Mouse (Mus musculus): ENCODE measurements around the gene Klk1b11. TPM values are rescaled to one million over a fixed set of nuclear protein-coding genes. Genes with fewer than 3 reads are reported as not detected.
"Not testable (repeated sequence)": the region's sequence is repeated elsewhere in the genome, so short reads cannot be mapped to it uniquely, and the experiment has no call there.

Klk1b11 gene
- not detected in 2 replicates for polyA plus RNA-seq (2012; rRNA removed)

GRCm38 (mm10) chr7:43995577-43995976 is at the start of gene Klk1b11:
TSS of gene Klk1b11 (plus strand) at chr7:43995877.
- DNase-seq; H3K4me3 ChIP-seq (replicated peaks; ENCODE audit: extremely low read depth, low read depth, low read length); H3K4me1 ChIP-seq (ENCODE audit: control insufficient read depth, insufficient read depth, low read length): not testable (repeated sequence)
- 72% methylated on average over 4 of the region's 4 CpGs for WGBS

DNA sequence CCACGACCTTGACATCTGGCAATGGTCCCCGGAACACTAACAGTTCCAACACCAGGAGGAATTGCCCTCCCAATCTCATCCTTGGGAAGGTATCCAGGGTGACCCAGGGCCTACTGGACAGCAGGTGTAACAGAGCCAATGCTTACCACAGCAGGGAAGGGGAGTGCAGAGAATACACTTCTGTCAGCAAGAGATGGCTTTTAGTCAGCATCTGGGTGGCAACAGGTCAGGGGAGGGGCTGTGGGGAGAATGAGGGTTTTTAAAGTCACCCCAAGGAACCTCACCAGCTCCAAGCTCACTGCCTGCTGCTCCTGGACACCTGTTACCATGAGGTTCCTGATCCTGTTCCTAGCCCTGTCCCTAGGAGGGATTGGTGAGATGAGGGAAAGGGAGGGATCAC is 45.3 kb upstream of the Klk1b11 start, which contains the start of gene Klk1b8:
TSS of gene Klk1b8 (plus strand) at position 301 of the 400 bp plus-strand sequence.
- WGBS = 70% methylated on average over 2 of the region's 2 CpGs
- H3K4me1 ChIP-seq (ENCODE audit: control insufficient read depth, insufficient read depth, low read length) = no peaks in the 10 kb centered on the region
- TF ChIP-seq POLR2A (IDR thresholded peaks at IDR 0.05; ENCODE audit: borderline replicate concordance, extremely low read depth, low read depth, low read length) = no peak
- no peak for TF ChIP-seq CTCF (IDR thresholded peaks at IDR 0.05; ENCODE audit: insufficient read depth, low read length)
- DNase-seq = no peak
- no peak within 1 kb of the TSS for H3K4me3 ChIP-seq (replicated peaks; ENCODE audit: extremely low read depth, low read depth, low read length)

- WGBS = 54% methylated on average over 4 of the region's 4 CpGs
- TF ChIP-seq CTCF (IDR thresholded peaks at IDR 0.05; ENCODE audit: insufficient read depth, low read length) = no peak
- no peak for TF ChIP-seq POLR2A (IDR thresholded peaks at IDR 0.05; ENCODE audit: borderline replicate concordance, extremely low read depth, low read depth, low read length)
- Histone ChIP-seq H3K4me1 (ENCODE audit: control insufficient read depth, insufficient read depth, low read length) (no peaks in the 10 kb centered on the region), H3K4me3 (replicated peaks; ENCODE audit: extremely low read depth, low read depth, low read length) (no peak overlapping the region)
- DNase-seq = no peak
Observed at GRCm38 (mm10) chr7:43952703-43953102, 43.0 kb upstream of the Klk1b11 start.

GRCm38 (mm10) chr7:43966451-43966850 is 29.2 kb upstream of the Klk1b11 start, which contains the start of gene Klk1b1:
TSS of gene Klk1b1 (plus strand) at chr7:43966751.
- no peaks in the 10 kb centered on the region for H3K4me1 ChIP-seq (ENCODE audit: control insufficient read depth, insufficient read depth, low read length)
- no peak for DNase-seq
- H3K4me3 ChIP-seq (replicated peaks; ENCODE audit: extremely low read depth, low read depth, low read length) = no peak within 1 kb of the TSS
- 46% methylated on average over 3 of the region's 3 CpGs for WGBS
- no peak for TF ChIP-seq POLR2A (IDR thresholded peaks at IDR 0.05; ENCODE audit: borderline replicate concordance, extremely low read depth, low read depth, low read length)
- no peak for TF ChIP-seq CTCF (IDR thresholded peaks at IDR 0.05; ENCODE audit: insufficient read depth, low read length)

DNA sequence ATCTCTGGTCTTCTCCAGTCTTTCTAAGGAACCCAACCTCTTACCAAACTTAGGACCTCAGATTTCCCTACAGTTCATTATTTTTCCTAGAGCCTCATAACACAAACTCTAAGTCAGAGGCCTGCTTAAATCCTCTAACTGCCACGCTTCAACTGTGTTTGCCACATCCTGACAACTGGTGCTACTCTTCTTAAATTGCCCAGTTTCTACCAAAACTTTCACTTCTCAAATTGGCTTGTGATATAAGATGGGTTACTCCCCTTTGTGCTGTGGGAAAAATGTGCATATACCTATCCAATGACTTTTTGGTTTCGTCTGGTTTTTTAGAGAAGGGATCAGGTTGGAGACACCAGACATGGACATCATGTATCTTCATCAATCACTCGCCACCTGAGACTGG is 28.6 kb upstream of the Klk1b11 start:
- WGBS = 71% methylated on average over 3 of the region's 3 CpGs
- no peak overlapping the region for H3K4me3 ChIP-seq (replicated peaks; ENCODE audit: extremely low read depth, low read depth, low read length)
- no peaks in the 10 kb centered on the region for H3K4me1 ChIP-seq (ENCODE audit: control insufficient read depth, insufficient read depth, low read length)
- no peak for TF ChIP-seq POLR2A (IDR thresholded peaks at IDR 0.05; ENCODE audit: borderline replicate concordance, extremely low read depth, low read depth, low read length)
- TF ChIP-seq CTCF (IDR thresholded peaks at IDR 0.05; ENCODE audit: insufficient read depth, low read length) = no peak
- no peak for DNase-seq

- H3K4me3 ChIP-seq (replicated peaks; ENCODE audit: extremely low read depth, low read depth, low read length) = no peak overlapping the region
- no peaks in the 10 kb centered on the region for H3K4me1 ChIP-seq (ENCODE audit: control insufficient read depth, insufficient read depth, low read length)
- 67% methylated on average over 2 of the region's 2 CpGs for WGBS
- no peak for DNase-seq
- TF ChIP-seq POLR2A (IDR thresholded peaks at IDR 0.05; ENCODE audit: borderline replicate concordance, extremely low read depth, low read depth, low read length) = no peak
- TF ChIP-seq CTCF (IDR thresholded peaks at IDR 0.05; ENCODE audit: insufficient read depth, low read length) = no peak
Observed at GRCm38 (mm10) chr7:43967612-43968011, 28.1 kb upstream of the Klk1b11 start.

DNA sequence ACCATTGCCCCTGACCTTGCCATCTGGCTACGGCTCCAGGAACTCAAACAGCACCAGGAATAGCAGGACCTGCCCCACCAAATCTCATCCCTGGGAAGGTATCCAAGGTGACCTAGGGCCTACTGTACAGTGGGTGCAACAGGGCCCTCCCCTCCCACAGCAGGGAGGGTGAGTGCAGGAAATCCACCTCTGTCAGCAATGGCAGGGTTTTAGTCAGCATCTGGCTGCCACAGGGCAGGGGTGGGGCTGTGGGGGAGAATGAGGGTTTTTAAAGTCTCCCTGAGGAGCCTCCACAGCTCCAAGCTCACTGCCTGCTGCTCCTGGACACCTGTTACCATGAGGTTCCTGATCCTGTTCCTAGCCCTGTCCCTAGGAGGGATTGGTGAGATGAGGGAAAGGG is 19.9 kb upstream of the Klk1b11 start, which contains the start of gene Klk1b9:
TSS of gene Klk1b9 (plus strand) at position 301 of the 400 bp plus-strand sequence.
- 58% methylated on average over 1 of the region's 1 CpGs for WGBS
- not testable (repeated sequence) for H3K4me1 ChIP-seq (ENCODE audit: control insufficient read depth, insufficient read depth, low read length); DNase-seq; H3K4me3 ChIP-seq (replicated peaks; ENCODE audit: extremely low read depth, low read depth, low read length)

DNA sequence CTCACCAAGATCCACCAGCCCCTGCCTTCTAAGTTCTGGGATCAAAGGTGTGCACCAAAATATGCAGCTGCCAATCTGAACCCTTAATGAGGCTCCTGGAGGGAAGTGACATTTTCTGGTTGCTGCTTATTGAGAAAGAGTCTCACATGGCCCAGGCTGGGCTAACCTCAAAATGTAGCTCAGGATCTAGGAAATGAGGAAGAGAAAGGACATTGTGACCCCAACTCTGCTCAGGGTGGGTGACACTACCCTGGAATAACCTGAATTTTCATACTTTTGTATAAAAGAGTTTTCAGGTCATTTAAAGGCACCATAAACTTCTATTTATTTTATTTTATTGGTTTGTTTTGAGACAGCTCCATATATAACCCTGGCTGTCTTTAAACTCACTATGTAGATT is 10.0 kb upstream of the Klk1b11 start:
- Histone ChIP-seq H3K4me1 (ENCODE audit: control insufficient read depth, insufficient read depth, low read length) (no peaks in the 10 kb centered on the region), H3K4me3 (replicated peaks; ENCODE audit: extremely low read depth, low read depth, low read length) (no peak overlapping the region)
- no peak for DNase-seq
- TF ChIP-seq CTCF (IDR thresholded peaks at IDR 0.05; ENCODE audit: insufficient read depth, low read length) (no peak), POLR2A (IDR thresholded peaks at IDR 0.05; ENCODE audit: borderline replicate concordance, extremely low read depth, low read depth, low read length) (no peak)

- not testable (repeated sequence) for H3K4me3 ChIP-seq (replicated peaks; ENCODE audit: extremely low read depth, low read depth, low read length); H3K4me1 ChIP-seq (ENCODE audit: control insufficient read depth, insufficient read depth, low read length); DNase-seq
- WGBS = 49% methylated on average over 1 of the region's 1 CpGs
Observed at GRCm38 (mm10) chr7:43994821-43995220, 856 bp upstream of the Klk1b11 start.

DNA sequence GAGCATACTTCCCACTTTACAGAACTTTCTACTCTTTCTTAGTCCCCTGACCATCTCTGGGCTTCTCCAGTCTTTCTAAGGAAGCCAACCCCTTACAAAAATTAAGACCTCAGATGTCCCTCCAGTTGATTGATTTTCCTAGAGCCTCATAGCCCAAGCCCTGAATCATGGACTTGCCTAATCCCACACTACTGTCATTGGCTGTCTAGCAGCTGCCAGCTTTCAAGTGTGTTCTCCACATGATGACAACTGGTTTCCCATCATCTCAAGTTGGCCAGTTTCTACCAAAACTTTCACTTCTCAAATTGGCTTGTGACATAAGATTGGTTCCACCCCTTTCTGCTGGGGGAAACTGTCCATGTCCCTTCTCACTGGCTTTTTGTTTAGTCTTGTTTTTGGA is 9.2 kb downstream of the Klk1b11 start:
- Histone ChIP-seq H3K4me3 (replicated peaks; ENCODE audit: extremely low read depth, low read depth, low read length) (no peak overlapping the region), H3K4me1 (ENCODE audit: control insufficient read depth, insufficient read depth, low read length) (no peaks in the 10 kb centered on the region)
- DNase-seq = no peak
- TF ChIP-seq CTCF (IDR thresholded peaks at IDR 0.05; ENCODE audit: insufficient read depth, low read length) (no peak), POLR2A (IDR thresholded peaks at IDR 0.05; ENCODE audit: borderline replicate concordance, extremely low read depth, low read depth, low read length) (no peak)

DNA sequence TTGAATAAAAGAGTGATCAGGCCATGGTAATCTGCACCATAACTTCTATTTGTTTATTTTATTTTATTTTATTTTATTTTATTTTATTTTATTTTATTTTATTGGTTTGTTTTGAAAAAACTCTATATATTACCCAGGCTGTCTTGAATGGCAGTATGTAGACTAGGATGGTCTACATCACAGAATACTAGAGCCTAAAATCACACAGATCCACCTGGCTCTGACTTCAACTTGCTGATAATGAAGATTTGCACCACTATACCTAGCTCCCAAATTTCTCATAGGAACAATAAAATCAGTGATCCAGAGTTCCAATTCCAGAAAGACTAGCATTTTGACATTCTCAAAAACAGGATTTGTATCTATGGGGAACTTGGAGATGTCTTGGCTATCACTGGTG is 16.2 kb downstream of the Klk1b11 start, which contains the start of gene Klk1b26:
TSS of gene Klk1b26 (plus strand) at position 301 of the 400 bp plus-strand sequence.
- not testable (repeated sequence) for DNase-seq; H3K4me3 ChIP-seq (replicated peaks; ENCODE audit: extremely low read depth, low read depth, low read length); H3K4me1 ChIP-seq (ENCODE audit: control insufficient read depth, insufficient read depth, low read length)

DNA sequence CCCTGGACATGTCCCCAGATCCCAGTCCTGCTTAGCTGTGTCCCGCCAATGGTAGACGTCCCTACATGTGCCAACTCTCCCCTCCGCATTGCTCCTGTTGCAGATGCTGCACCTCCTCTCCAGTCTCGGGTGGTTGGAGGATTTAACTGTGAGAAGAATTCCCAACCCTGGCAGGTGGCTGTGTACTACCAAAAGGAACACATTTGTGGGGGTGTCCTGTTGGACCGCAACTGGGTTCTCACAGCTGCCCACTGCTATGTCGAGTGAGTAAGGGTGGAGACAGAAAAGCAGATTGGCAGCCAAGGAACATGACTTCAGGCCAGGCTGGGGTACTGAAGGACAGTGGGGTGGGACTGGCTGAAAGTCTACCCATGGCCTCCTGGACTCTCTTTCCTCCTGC is 19.0 kb downstream of the Klk1b11 start:
- 71% methylated on average over 6 of the region's 6 CpGs for WGBS

More for the DNA sequence above, 19.0 kb downstream of the Klk1b11 start:
- not testable (repeated sequence) for DNase-seq; H3K4me3 ChIP-seq (replicated peaks; ENCODE audit: extremely low read depth, low read depth, low read length); H3K4me1 ChIP-seq (ENCODE audit: control insufficient read depth, insufficient read depth, low read length)
